ENCODE assay signal across 9 mouse cellular contexts in the genomic region with DNA sequence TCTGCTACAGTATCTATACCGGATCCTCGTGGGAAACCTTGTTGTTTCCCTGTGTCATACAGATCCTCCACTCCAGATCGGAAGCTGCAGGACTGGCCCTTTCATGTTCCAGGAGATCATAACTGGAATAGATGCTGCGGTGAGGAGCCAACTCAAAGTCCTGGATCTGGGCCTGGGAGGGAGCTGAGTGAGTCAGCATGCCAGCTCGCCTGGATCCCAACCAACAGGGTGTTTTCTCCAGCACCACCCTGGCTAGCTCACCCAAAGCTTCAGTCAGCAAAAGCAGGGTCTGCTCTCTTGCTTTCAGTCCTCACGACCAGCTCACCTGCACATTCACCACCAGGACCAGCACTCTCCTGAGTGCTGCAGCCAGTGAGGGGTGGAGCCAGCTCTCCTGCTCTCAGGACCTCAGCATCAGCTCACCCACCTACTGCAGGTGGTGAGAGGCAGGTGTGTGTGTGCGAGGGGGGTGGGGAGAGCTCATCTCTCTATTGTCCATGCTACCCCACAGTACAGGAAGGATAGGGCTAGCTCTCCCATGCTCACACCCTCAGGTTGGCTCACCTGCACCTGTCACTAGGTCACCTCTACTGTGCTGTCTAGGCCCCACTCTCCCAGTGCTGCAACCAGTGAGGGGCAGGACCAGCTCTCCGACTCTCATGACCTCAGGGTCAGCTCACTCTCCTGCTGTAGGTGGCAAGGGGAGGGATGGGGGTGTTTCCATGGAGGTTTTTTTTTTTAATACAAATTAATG. TPM values are rescaled to one million over a fixed set of nuclear protein-coding genes. Genes with fewer than 3 reads are reported as not detected.
DNase-seq lines count a peak whose midpoint lies in the region; ATAC-seq lines count a peak whose summit lies in the region.
"Had no signal": no experiment of that assay in that cellular context is flagged by ENCODE, and none has a peak within 500 bp of the region (broad histone marks: within the 10 kb centered on the region; RNA-seq: fewer than 3 reads in every experiment).

No protein-coding gene starts in this region.

- H3K27ac ChIP-seq in heart, embryonic 14.5 days (replicated peaks in 1 of 2; ENCODE audit: control insufficient read depth in 1 of 2, insufficient read depth in 1 of 2, low read depth in 2 of 2, low read length in 2 of 2): no peak overlapping the region
- H3K27ac ChIP-seq in hindbrain, embryonic 11.5 days (ENCODE audit: low read depth, low read length): no peak overlapping the region
- H3K27ac ChIP-seq: heart, embryonic 13.5 days; lung, embryonic 15.5 days had no signal

- no peak overlapping the region for H3K4me2 ChIP-seq in heart, embryonic 14.5 days (ENCODE audit: low read length)
- no peak overlapping the region for H3K4me2 ChIP-seq in hindbrain, embryonic 11.5 days (replicated peaks; ENCODE audit: low read depth, low read length)
- H3K4me2 ChIP-seq: heart, embryonic 13.5 days; lung, embryonic 15.5 days had no signal

- 0 out of 2 replicates have a peak, but pooled peaks cover 4% of the 10 kb centered on the region for H3K36me3 ChIP-seq in heart, embryonic 14.5 days (ENCODE audit: control insufficient read depth, insufficient read depth, low read length)
- H3K36me3 ChIP-seq in hindbrain, embryonic 11.5 days (ENCODE audit: control insufficient read depth, insufficient read depth, low read length): peaks cover 13% of the 10 kb centered on the region

- peak; percentile 70 to 82 for DNase-seq in left cerebral cortex, adult 18-20 months (ENCODE audit: low spot score in 2 of 2)
- DNase-seq in left cerebral cortex, adult 11 months (ENCODE audit: low spot score): no peak
- DNase-seq in cerebellum, adult 18-20 months: peak; percentile 75 to 80
- peak; percentile 64 to 65 for DNase-seq in right cerebral cortex, postnatal 36 days (ENCODE audit: low spot score in 2 of 2)
- no peak for DNase-seq in hindbrain, embryonic 11.5 days (ENCODE audit: low spot score)
- no peak for DNase-seq in embryo, embryonic 9.5 days (ENCODE audit: extremely low spot score)

- 82% methylated on average over 8 of the region's 8 CpGs for WGBS in heart, embryonic 14.5 days
- 83% methylated on average over 8 of the region's 8 CpGs for WGBS in hindbrain, embryonic 11.5 days

- no peaks in the 10 kb centered on the region for H3K9me3 ChIP-seq in heart, embryonic 14.5 days (ENCODE audit: control insufficient read depth, low read length)
- no peaks in the 10 kb centered on the region for H3K9me3 ChIP-seq in hindbrain, embryonic 11.5 days (ENCODE audit: control insufficient read depth, low read length)
- H3K9me3 ChIP-seq: heart, embryonic 13.5 days; lung, embryonic 15.5 days had no signal

- no peak overlapping the region for H3K9ac ChIP-seq in heart, embryonic 14.5 days (ENCODE audit: low read length)
- no peak overlapping the region for H3K9ac ChIP-seq in hindbrain, embryonic 11.5 days (ENCODE audit: low read depth, low read length)
- H3K9ac ChIP-seq: heart, embryonic 13.5 days; lung, embryonic 15.5 days had no signal

- H3K27me3 ChIP-seq in heart, embryonic 14.5 days (ENCODE audit: control insufficient read depth, insufficient read depth, low read length): no peaks in the 10 kb centered on the region
- H3K27me3 ChIP-seq in hindbrain, embryonic 11.5 days (ENCODE audit: control insufficient read depth, insufficient read depth, low read length): no peaks in the 10 kb centered on the region
- H3K27me3 ChIP-seq: heart, embryonic 13.5 days; lung, embryonic 15.5 days had no signal

- H3K4me3 ChIP-seq in heart, embryonic 14.5 days (ENCODE audit: control insufficient read depth in 1 of 2, insufficient read depth in 1 of 2, low read depth in 1 of 2, low read length in 2 of 2): no peak overlapping the region
- no peak overlapping the region for H3K4me3 ChIP-seq in hindbrain, embryonic 11.5 days (ENCODE audit: low read depth, low read length)
- H3K4me3 ChIP-seq: heart, embryonic 13.5 days; lung, embryonic 15.5 days had no signal

- H3K4me1 ChIP-seq in heart, embryonic 14.5 days (ENCODE audit: control insufficient read depth in 2 of 2, insufficient read depth in 2 of 2, low read length in 2 of 2): peaks cover 2 to 3% of the 10 kb centered on the region in 2 experiments; a peak in 1 of 4 replicates
- no peaks in the 10 kb centered on the region for H3K4me1 ChIP-seq in hindbrain, embryonic 11.5 days (replicated peaks; ENCODE audit: control insufficient read depth, insufficient read depth, low read length)
- H3K4me1 ChIP-seq: lung, embryonic 15.5 days had no signal

- peak; percentile 45; the same call in 1 of the 2 replicates for ATAC-seq in heart, embryonic 14.5 days (ENCODE audit: insufficient number of reproducible peaks, insufficient read depth, low FRiP score, low read depth)
- ATAC-seq in hindbrain, embryonic 11.5 days (ENCODE audit: low FRiP score): no peak

RNA-seq across cellular contexts. Expression of gene Atp6v0a4, which starts 10.6 kb away (rescaled TPM):
- 1 to 10 TPM; 1.4 to 2.0 TPM for total RNA-seq in left cerebral cortex, adult 18-20 months (2021)
- polyA plus RNA-seq in heart, embryonic 14.5 days (2014; fragmentation: Nextera tagmentation; extraction: Ambion mirVana): 0.38 TPM in 1 of 2 replicates, not detected in the other
- polyA plus RNA-seq in hindbrain, embryonic 11.5 days (2014; fragmentation: Nextera tagmentation; extraction: Ambion mirVana): not detected in 2 replicates

RNA-seq across cellular contexts. Expression of gene Tmem213, which starts 25.9 kb away (rescaled TPM):
- not detected for total RNA-seq in left cerebral cortex, adult 18-20 months (2021)
- not detected in 2 replicates for polyA plus RNA-seq in heart, embryonic 14.5 days (2014; fragmentation: Nextera tagmentation; extraction: Ambion mirVana)
- not detected in 2 replicates for polyA plus RNA-seq in hindbrain, embryonic 11.5 days (2014; fragmentation: Nextera tagmentation; extraction: Ambion mirVana)
- polyA plus RNA-seq: heart, embryonic 13.5 days had no signal

Comparison
In these comparisons a context has a peak if more than half of its experiments do, and no peak if none do; other contexts are left out.
1. DNase-seq: peak in left cerebral cortex, adult 18-20 months (2 of 2), cerebellum, adult 18-20 months (2 of 2) and right cerebral cortex, postnatal 36 days (2 of 2); none in left cerebral cortex, adult 11 months (single experiment), hindbrain, embryonic 11.5 days (single experiment) and embryo, embryonic 9.5 days (single experiment).